Mouse (Mus musculus) kidney, adult 2 months (tissue): ENCODE measurements around the gene Ube2g2.

ENCODE experiments used
- CTCF ChIP-seq: fragments of 200-500 bp; conservative IDR thresholded peaks from 2 replicates; pipeline ENCODE4 v1.5.1; 2011; ENCODE audit warnings: low read depth, mild to moderate bottlenecking, control low read depth, low read length, moderate library complexity, mixed read lengths; ENCODE audit not compliant: insufficient read depth, insufficient read length
- POLR2A ChIP-seq: fragments of 200-500 bp; IDR thresholded peaks from one replicate; pipeline ENCODE4 v1.6.1; 2011; ENCODE audit warnings: low read depth, low read length, control low read depth

- TF ChIP-seq CTCF: no peak
- TF ChIP-seq POLR2A: no peak
Measured at GRCm38 (mm10) chr10:77587091-77587775, 34.8 kb upstream of the Ube2g2 start.
